Mouse (Mus musculus) hindbrain, embryonic 14.5 days (tissue): ENCODE results near the gene Rcor1. TPM values are rescaled to one million over a fixed set of nuclear protein-coding genes. Genes with fewer than 3 reads are reported as not detected.

Source experiments
- ATAC-seq: fragments of 200-750 bp; cut with Nextera tagmentation; 2 replicates; pipeline ENCODE4 v1.8.0; 2017; ENCODE audit warnings: moderate number of reproducible peaks, mild to moderate bottlenecking, moderate TSS enrichment, moderate library complexity; ENCODE audit not compliant: low FRiP score
- DNase-seq: peaks from one replicate; pipeline ENCODE4 v3.0.0-alpha.2; 2015; ENCODE audit warnings: low spot score
- H3K27ac ChIP-seq: fragments of 300-500 bp; sonication (generic); 2 replicates; pipeline ENCODE4 v1.5.1; 2014; ENCODE audit warnings: mild to moderate bottlenecking, moderate library complexity
- H3K27me3 ChIP-seq: fragments of 300-500 bp; sonication (generic); 2 replicates; pipeline ENCODE4 v1.6.1; 2014; ENCODE audit warnings: mild to moderate bottlenecking, low read length, mixed read lengths; ENCODE audit not compliant: control insufficient read depth, insufficient read depth
- H3K36me3 ChIP-seq: fragments of 300-500 bp; sonication (generic); replicated peaks from 2 replicates; pipeline ENCODE4 v1.6.1; 2014; ENCODE audit not compliant: control insufficient read depth, insufficient read depth
- H3K4me1 ChIP-seq: fragments of 300-500 bp; sonication (generic); replicated peaks from 2 replicates; pipeline ENCODE4 v1.6.1; 2014; ENCODE audit warnings: antibody characterized with exemption, low read length, mixed read lengths; ENCODE audit not compliant: control insufficient read depth, insufficient read depth
- H3K4me2 ChIP-seq: fragments of 300-500 bp; sonication (generic); replicated peaks from 2 replicates; pipeline ENCODE4 v1.6.1; 2014; ENCODE audit warnings: mild to moderate bottlenecking, moderate library complexity
- H3K4me3 ChIP-seq: fragments of 300-500 bp; sonication (generic); replicated peaks from 2 replicates; pipeline ENCODE4 v1.5.1; 2014; ENCODE audit warnings: mild to moderate bottlenecking, low read length
- H3K9ac ChIP-seq: fragments of 300-500 bp; sonication (generic); 2 replicates; pipeline ENCODE4 v1.6.1; 2014
- H3K9me3 ChIP-seq: fragments of 300-500 bp; sonication (generic); 2 replicates; pipeline ENCODE4 v1.6.1; 2016; ENCODE audit warnings: low read length; ENCODE audit not compliant: control insufficient read depth
- WGBS: fragments of 180-500 bp; shearing (Covaris S2); extraction: QIAGEN DNeasy Blood & Tissue Kit; methylation state at CpG from one replicate; pipeline ENCODE4 v1.1.7; 2014; 5-methylcytosine and 5-hydroxymethylcytosine counted together
- polyA plus RNA-seq: library from polyadenylated mRNA; unstranded; fragments of >200 nt; fragmentation: Nextera tagmentation; extraction: Ambion mirVana; gene quantifications from 2 replicates; pipeline ENCODE4 v1.2.1, GENCODE M21; 2014

The Rcor1 gene
- polyA plus RNA-seq, 1 experiment from 2014 or later = 6.8 TPM

- Histone ChIP-seq H3K9ac (no peak overlapping the region), H3K9me3 (no peaks in the 10 kb centered on the region), H3K27me3 (no peaks in the 10 kb centered on the region), H3K27ac (no peak overlapping the region), H3K36me3 (peaks cover 4% of the 10 kb centered on the region; the same call in 1 of the 2 replicates), H3K4me3 (no peak overlapping the region), H3K4me2 (no peak overlapping the region), H3K4me1 (peaks cover 4% of the 10 kb centered on the region; the same call in 1 of the 2 replicates)
- ATAC-seq = no peak
- no peak for DNase-seq
- WGBS = 88% methylated on average over 5 of the region's 5 CpGs
These were observed 54.9 kb downstream of the Rcor1 start for GRCm38 (mm10) chr12:111094073-111094472.

DNA sequence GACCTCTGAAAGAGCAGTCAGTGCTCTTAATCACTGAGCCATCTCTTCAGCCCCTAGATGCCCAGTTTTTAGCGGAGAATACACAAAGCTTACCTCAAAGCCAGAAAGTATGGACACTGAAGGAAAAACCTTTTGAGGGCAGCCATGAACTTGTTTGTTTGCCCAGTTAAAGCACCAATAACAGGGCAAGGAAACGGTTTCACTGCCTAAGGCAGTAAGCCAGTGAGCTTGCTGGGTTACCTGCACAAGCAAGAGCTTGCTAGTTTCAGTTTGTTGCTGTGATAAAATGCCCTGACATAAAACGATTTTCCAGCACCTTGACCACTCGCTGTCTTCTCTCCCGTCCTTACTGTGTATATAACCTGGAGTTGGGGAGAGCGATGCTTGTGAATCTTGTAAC lies 55.9 kb downstream of the Rcor1 start:
- no peaks in the 10 kb centered on the region for H3K27me3 ChIP-seq
- 96% methylated on average over 6 of the region's 6 CpGs for WGBS
- no peak for ATAC-seq

DNA sequence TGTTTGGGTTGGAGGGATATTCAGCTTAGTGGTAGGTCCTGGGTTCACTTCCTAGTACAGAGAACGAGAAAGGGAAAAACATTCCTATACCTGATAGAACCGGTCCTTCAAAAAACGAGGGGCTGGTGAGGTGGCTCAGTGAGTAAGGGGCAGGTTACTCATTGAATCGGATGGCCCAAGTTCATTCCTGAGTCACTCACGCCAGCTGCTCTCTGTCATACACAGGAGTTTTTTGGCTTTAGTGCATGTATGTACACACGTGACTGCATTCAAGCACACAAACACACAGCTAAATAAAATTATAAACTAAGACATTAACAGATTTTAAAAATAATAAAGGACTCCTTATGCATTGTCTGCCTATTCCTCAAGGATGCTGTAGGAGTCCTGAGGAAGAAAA lies 57.1 kb downstream of the Rcor1 start:
- DNase-seq = no peak
- H3K27ac ChIP-seq = no peak overlapping the region
- H3K4me1 ChIP-seq = no peaks in the 10 kb centered on the region
- no peak overlapping the region for H3K9ac ChIP-seq
- H3K27me3 ChIP-seq = no peaks in the 10 kb centered on the region
- ATAC-seq = no peak
- H3K4me2 ChIP-seq = no peak overlapping the region
- peaks cover 19% of the 10 kb centered on the region for H3K36me3 ChIP-seq
- 96% methylated on average over 6 of the region's 6 CpGs for WGBS
- H3K4me3 ChIP-seq = no peak overlapping the region
- no peaks in the 10 kb centered on the region for H3K9me3 ChIP-seq

More for the DNA sequence above, 55.9 kb downstream of the Rcor1 start:
- H3K36me3 ChIP-seq = peaks cover 8% of the 10 kb centered on the region; the same call in 1 of the 2 replicates
- no peak overlapping the region for H3K9ac ChIP-seq
- H3K9me3 ChIP-seq = no peaks in the 10 kb centered on the region
- no peak overlapping the region for H3K27ac ChIP-seq
- H3K4me2 ChIP-seq = no peak overlapping the region
- no peak for DNase-seq
- H3K4me3 ChIP-seq = no peak overlapping the region
- H3K4me1 ChIP-seq = no peaks in the 10 kb centered on the region

- no peaks in the 10 kb centered on the region for H3K27me3 ChIP-seq
- peaks cover 26% of the 10 kb centered on the region for H3K36me3 ChIP-seq
- H3K9ac ChIP-seq = no peak overlapping the region
- WGBS = 93% methylated on average over 8 of the region's 8 CpGs
- no peak overlapping the region for H3K4me2 ChIP-seq
- DNase-seq (no peak), ATAC-seq (no peak)
- no peaks in the 10 kb centered on the region for H3K9me3 ChIP-seq
- H3K27ac ChIP-seq = no peak overlapping the region
- H3K4me3 ChIP-seq = no peak overlapping the region
- H3K4me1 ChIP-seq = no peaks in the 10 kb centered on the region
These were observed 57.9 kb downstream of the Rcor1 start for GRCm38 (mm10) chr12:111097036-111097435.

GRCm38 (mm10) chr12:111111176-111111575 lies 72.0 kb downstream of the Rcor1 start:
- Histone ChIP-seq H3K4me1 (no peaks in the 10 kb centered on the region), H3K27me3 (no peaks in the 10 kb centered on the region), H3K27ac (no peak overlapping the region), H3K9ac (no peak overlapping the region), H3K4me2 (no peak overlapping the region), H3K9me3 (no peaks in the 10 kb centered on the region), H3K36me3 (peaks cover 79% of the 10 kb centered on the region), H3K4me3 (no peak overlapping the region)
- WGBS = 93% methylated on average over 8 of the region's 8 CpGs
- DNase-seq = no peak
- ATAC-seq = no peak

GRCm38 (mm10) chr12:111114593-111114992 lies 75.4 kb downstream of the Rcor1 start:
- no peak overlapping the region for H3K4me3 ChIP-seq
- no peak overlapping the region for H3K4me2 ChIP-seq
- WGBS = 84% methylated on average over 5 of the region's 5 CpGs
- no peak overlapping the region for H3K27ac ChIP-seq
- DNase-seq (no peak), ATAC-seq (no peak)
- no peaks in the 10 kb centered on the region for H3K9me3 ChIP-seq
- H3K36me3 ChIP-seq = peaks cover 65% of the 10 kb centered on the region
- no peak overlapping the region for H3K9ac ChIP-seq
- no peaks in the 10 kb centered on the region for H3K27me3 ChIP-seq
- H3K4me1 ChIP-seq = no peaks in the 10 kb centered on the region

GRCm38 (mm10) chr12:111119506-111120085 lies 80.4 kb downstream of the Rcor1 start:
- Histone ChIP-seq H3K27ac (no peak overlapping the region), H3K4me1 (no peaks in the 10 kb centered on the region), H3K9me3 (no peaks in the 10 kb centered on the region), H3K4me2 (no peak overlapping the region), H3K9ac (no peak overlapping the region), H3K4me3 (no peak overlapping the region), H3K27me3 (no peaks in the 10 kb centered on the region), H3K36me3 (peaks cover 20% of the 10 kb centered on the region)
- 93% methylated on average over 5 of the region's 5 CpGs for WGBS
- no peak for DNase-seq
- ATAC-seq = no peak

DNA sequence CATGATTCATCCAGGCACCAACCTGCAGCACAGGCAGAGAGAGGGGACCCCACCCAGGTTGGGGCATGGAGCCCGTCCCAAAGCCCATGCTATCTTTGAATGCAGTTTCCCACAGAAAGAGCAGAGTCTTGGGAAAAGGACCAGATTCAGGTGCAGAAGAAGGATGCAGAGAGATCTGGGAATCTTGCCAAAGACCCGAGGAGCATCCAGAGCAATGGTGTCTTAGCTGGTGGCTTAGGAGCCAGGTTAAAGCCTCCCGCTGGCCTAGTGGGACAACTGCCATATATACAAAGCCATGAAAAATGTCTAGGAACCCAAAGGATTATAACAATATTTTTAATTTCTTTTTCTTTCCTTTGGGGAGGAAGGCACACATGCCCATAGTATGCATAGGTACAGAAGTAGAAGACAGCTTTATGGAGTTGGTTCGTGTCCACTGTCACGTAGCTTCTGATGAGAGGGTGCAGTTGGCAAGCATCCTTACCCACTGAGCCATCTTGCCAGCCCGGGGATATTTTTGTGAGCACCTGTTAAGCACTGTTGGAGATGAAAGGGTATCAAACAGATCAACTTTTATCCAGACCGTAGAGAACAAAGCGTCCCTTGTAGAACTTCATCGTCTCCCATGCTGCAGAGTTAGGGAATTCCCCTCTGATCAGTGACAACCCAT lies 82.0 kb downstream of the Rcor1 start:
- DNase-seq (no peak), ATAC-seq (no peak)
- no peaks in the 10 kb centered on the region for H3K9me3 ChIP-seq
- WGBS = 93% methylated on average over 9 of the region's 9 CpGs
- H3K4me2 ChIP-seq = no peak overlapping the region
- H3K4me1 ChIP-seq = peaks cover 5% of the 10 kb centered on the region
- no peaks in the 10 kb centered on the region for H3K27me3 ChIP-seq
- no peak overlapping the region for H3K4me3 ChIP-seq
- H3K9ac ChIP-seq = no peak overlapping the region
- H3K27ac ChIP-seq = no peak overlapping the region
- H3K36me3 ChIP-seq = peaks cover 19% of the 10 kb centered on the region

GRCm38 (mm10) chr12:111122332-111122852 lies 83.2 kb downstream of the Rcor1 start:
- H3K27ac ChIP-seq = no peak overlapping the region
- peaks cover 10% of the 10 kb centered on the region for H3K36me3 ChIP-seq
- no peak overlapping the region for H3K4me2 ChIP-seq
- no peaks in the 10 kb centered on the region for H3K27me3 ChIP-seq
- H3K4me3 ChIP-seq = no peak overlapping the region
- no peak for DNase-seq
- H3K9me3 ChIP-seq = no peaks in the 10 kb centered on the region
- no peak overlapping the region for H3K9ac ChIP-seq
- no peak for ATAC-seq
- peaks cover 5% of the 10 kb centered on the region for H3K4me1 ChIP-seq
